Mouse (Mus musculus): ENCODE data around the gene Stard10.

Stard10 gene

DNA sequence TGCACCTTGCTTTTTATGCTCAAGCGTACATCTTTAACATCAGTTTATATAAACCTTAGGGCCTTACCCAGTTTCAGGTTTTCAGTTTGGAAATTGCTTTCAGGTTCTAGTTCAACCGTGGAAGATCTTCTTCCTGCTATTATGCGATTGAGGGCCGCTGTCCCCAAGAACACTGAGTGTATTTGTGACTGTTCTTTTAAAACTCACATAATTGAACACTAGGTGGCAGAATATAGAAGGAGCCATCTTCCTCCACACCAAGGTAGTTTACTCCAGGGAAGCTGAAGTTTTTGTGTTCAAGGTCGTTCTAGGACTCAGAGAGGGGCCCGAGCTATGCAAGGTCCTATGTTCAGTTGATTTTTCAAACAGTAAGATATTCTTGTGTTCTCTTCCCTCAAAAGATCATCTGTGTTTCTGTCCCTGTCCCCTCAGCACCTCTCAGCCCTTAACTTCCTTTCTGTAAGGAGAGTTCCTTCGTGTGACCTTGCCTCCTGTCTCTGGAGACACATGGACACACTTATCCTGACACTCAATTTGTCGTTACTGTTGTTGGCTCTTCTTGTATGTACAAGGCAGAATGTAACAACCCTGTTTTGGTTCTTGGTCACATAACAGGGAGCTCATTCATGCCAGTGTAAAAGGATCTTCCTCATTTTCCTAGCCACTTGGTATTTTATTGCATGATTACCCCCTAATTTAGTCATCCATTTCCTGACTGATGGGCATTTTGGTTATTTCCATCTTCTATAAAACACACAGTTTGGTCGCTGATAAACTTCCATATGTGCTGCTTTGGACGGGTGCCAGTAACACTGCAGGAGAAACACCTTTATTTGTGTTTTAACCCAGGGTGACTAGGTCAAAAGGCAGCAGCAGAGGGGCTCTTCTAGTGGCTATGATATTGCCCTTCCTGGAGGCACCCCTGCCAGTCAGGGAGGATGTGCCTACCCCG lies 51.3 kb downstream of the Stard10 start:
- peak; percentile 31 for DNase-seq (ENCODE audit: low read depth, low spot score)

DNA sequence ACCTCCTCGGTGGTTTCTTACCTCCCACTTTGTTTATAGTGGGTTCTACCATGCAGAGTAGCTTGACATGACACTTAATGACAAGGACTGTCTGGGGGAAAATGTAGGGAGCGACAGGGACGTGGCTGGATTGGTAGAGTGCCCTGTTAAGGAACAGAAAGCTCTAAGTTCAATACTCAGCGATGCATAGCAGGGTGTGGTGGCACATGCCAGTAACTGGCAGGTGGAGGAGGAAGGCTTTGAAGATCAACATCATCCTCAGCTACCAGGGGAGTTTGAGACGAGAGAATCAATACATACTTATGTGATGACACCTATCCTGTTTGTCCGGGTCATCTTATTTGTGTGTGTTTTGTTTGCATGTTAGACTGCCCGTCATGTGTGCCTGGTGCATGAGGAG lies 52.8 kb downstream of the Stard10 start:
- no peak for DNase-seq (ENCODE audit: low read depth, low spot score)

- DNase-seq (ENCODE audit: low read depth, low spot score), result no peak
Measured at GRCm38 (mm10) chr7:101373082-101373481, 56.2 kb downstream of the Stard10 start.

DNA sequence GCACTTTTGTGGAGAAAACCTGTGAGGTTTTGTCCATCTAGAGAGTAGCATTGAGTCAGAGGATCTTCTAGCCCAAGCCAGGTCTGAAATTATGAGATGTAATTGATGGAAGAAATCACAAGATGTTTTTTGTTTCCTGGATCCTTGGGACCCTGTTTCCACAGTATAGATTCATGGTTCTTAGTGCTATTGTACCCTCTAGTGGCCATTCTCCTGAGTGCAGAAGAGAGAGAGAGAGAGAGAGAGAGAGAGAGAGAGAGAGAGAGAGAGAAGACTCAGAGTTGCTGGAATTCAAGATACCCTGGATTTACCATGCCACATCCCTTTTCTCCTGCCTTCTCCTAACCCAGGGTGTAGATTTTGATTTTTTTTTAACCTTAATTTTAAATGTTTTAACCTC lies 57.3 kb downstream of the Stard10 start:
- peak; percentile 76 for DNase-seq (ENCODE audit: low read depth, low spot score)

DNA sequence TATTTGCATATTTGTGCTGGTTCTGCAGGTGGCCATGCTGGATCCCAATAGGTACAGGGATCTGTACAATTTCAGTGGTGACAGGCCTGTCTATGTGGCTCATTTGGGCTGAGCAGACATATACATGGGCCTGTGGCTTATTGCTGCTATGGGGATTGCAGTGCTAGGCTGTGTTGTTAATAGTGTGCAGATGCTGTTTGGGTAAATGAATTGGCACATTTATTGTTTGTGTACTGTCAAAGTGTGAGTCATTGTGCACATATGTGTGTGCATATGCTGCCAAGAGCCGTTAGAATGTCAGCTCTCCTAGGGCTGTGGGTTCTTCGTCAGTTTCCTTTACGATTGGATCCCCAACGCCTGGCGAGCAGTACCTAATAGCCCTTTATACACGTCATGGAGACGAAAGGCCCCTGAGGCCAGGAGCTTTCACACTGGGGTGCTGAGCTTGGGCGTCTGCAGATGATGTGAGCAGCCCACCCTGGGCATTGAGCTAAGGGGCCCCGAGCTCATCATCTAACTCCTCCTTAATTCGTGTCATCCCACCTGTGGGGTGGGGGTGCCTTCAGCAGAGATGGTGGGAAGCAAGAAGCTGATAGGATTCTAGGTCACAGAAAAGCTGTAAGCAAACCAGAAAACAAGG lies 59.9 kb downstream of the Stard10 start:
- DNase-seq (ENCODE audit: low read depth, low spot score), result no peak

DNA sequence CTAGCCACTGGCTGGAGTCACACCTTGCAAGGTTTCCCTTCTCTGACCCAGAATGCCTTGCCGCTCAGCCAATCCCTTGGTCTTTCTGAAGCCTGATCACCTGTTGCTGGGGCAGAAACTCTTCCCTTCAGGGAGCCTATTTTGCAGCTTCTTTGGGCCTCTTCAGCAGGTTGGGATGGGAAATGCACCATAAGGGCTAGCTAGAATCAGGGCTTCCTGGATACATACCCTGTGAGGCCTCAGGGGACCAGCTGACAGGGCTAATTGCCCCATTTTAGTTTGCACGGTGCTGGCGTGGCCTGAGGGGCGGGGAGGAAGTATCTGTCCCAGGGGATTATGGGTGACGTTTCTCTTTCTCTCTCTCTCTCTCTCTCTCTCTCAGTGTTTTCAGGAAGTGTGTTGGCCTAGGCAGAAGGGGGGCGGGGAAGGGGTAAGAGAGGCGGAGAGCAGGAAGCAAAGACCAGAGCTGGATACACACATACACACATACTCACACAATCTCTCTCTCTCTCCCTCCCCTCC lies 60.9 kb downstream of the Stard10 start:
- peak; percentile 89 for DNase-seq (ENCODE audit: low read depth, low spot score)

- no peak for DNase-seq (ENCODE audit: low read depth, low spot score)
Measured at GRCm38 (mm10) chr7:101378285-101378684, 61.4 kb downstream of the Stard10 start.

GRCm38 (mm10) chr7:101378796-101379465 lies 62.0 kb downstream of the Stard10 start:
- peak; percentile 20 for DNase-seq (ENCODE audit: low read depth, low spot score)

- DNase-seq (ENCODE audit: low read depth, low spot score), result no peak
Measured at GRCm38 (mm10) chr7:101379732-101380131, 62.8 kb downstream of the Stard10 start.

DNA sequence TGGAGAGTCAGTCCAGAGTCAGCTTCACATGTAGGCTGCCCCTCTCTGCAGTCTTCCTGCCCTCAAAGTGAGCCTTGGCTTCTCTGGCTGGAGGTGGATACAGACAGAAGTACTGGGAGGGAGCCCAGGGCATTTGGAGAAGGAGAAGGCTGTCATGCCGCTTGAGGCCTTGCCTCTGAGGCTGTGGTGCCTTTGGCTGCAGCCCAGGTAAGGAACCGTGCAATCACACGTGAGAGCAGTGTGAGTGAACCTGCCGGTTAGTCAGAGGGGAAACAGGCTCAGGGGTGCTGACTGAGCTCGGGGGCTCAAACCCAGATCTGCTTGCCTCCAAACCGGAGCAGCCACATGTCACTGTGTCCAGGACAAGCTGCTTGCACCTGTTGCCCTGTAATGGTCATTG lies 64.6 kb downstream of the Stard10 start:
- no peak for DNase-seq (ENCODE audit: low read depth, low spot score)

GRCm38 (mm10) chr7:101382378-101382777 lies 65.5 kb downstream of the Stard10 start:
- DNase-seq (ENCODE audit: low read depth, low spot score), result peak; percentile 20

DNA sequence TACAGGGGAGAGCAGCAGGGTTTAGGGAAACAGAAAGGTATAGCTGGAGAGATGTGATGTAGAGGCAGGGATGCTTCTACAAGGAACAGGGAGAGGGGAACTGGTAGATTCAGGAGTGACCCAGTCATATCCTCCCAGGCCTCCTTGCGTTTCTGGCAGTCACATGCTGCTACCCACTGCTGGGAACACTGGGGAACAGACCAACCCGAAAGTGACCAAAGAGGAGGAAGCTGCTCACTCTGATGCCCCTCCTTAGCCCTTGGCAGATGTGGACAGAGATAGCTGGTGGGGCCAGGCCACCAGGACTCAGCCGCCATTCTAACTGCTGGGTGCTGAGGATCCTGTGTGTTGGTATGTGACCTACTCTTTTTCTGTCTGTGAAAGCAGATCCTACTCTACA lies 66.9 kb downstream of the Stard10 start:
- no peak for DNase-seq (ENCODE audit: low read depth, low spot score)

DNA sequence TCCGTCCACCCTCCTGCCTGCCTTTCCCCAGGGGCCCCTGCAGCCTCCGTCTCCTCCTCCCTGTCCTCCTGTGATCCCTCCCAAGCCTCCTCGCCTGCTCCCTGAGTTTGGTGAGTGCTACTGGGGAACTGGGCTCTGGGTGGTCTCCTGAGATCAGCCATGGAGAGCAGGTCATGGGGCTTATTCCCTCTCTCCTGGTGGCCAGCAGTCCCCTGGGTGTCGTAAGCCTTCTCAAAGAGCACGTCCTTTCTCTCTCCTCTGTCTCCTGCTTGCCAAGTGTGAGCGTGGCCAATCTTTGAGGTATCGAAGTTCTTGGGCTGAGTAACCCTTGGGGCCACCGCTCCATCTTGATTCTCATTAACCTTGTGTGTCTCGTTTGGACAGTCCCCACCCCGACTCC lies 68.0 kb downstream of the Stard10 start:
- DNase-seq (ENCODE audit: low read depth, low spot score), result no peak

DNA sequence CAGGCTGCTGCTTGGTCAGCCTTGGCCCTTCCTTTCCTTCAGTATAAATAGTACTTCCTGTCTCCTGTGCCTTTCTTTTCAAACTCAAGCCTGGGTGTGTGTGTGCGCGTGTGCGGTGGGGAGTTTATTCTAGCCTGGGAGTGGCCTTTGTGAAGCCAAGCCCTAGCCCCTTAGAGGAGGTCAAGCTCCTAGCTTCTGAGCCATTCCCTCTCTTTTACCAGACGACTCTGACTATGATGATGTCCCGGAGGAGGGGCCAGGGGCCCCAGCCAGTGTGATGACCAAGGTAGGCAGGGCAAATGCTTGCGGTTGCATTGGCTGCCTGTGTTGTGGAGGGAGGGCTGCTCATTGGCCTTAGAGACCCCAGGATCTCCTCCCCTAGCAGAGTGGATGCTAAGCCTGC lies 68.4 kb downstream of the Stard10 start:
- DNase-seq (ENCODE audit: low read depth, low spot score), result no peak

DNA sequence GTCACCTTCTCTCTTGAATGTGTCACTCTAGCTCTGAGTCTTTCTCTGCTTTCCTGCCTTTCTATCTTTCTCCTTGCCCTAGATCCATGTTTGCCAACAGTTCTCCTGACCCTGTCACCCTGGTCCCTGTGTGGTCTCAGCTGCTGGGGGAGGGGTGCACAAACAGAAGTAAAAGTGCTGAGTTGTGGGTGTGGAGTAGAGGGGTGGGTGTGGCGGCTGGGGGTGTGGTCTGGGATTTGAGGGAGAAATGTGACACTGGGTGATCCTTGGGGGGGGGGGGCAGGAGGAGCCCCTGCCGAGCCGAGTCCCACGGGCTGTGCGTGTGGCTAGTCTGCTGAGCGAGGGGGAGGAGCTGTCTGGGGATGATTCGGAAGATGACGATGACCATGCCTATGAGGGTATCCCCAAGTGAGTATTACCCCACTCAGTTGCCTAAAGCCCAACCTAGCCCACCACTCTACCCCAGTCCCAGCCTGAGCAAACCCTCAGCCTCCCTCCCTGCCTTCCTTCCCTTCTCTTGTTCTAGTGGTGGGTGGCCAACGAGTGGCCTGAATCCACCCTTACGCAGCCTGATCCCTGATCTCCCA lies 69.1 kb downstream of the Stard10 start:
- no peak for DNase-seq (ENCODE audit: low read depth, low spot score)

- no peak for DNase-seq (ENCODE audit: low read depth, low spot score)
Measured at GRCm38 (mm10) chr7:101389256-101389655, 72.4 kb downstream of the Stard10 start.

DNA sequence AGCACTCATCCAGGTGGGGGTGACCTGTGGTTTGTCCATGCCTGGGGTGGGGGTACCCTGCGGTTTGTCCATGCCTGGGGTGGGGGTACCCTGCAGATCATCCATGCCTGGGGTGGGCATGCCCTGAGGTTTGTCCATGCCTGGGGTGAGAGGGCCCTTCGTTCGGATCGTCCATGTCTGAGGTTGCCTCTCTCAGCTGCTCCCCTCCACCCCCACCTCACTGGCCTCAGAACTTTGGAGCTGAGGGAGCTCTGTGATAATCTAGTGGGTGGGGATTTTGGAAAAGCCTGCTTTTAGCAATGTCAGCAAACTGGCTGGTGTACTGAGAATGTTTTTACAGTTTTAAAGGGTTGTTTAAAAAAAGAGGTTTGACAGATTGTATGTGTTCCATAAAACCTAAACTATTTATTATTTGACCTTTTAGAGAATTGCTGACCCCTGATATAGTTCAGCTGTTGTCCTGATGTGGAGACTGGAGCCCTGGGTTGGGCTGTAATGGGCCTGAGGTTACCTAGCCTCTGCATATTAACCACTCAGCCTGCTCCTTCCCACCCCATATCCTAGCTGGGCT lies 75.1 kb downstream of the Stard10 start:
- no peak for DNase-seq (ENCODE audit: low read depth, low spot score)

GRCm38 (mm10) chr7:101393015-101393414 lies 76.1 kb downstream of the Stard10 start:
- DNase-seq (ENCODE audit: low read depth, low spot score), result no peak

DNA sequence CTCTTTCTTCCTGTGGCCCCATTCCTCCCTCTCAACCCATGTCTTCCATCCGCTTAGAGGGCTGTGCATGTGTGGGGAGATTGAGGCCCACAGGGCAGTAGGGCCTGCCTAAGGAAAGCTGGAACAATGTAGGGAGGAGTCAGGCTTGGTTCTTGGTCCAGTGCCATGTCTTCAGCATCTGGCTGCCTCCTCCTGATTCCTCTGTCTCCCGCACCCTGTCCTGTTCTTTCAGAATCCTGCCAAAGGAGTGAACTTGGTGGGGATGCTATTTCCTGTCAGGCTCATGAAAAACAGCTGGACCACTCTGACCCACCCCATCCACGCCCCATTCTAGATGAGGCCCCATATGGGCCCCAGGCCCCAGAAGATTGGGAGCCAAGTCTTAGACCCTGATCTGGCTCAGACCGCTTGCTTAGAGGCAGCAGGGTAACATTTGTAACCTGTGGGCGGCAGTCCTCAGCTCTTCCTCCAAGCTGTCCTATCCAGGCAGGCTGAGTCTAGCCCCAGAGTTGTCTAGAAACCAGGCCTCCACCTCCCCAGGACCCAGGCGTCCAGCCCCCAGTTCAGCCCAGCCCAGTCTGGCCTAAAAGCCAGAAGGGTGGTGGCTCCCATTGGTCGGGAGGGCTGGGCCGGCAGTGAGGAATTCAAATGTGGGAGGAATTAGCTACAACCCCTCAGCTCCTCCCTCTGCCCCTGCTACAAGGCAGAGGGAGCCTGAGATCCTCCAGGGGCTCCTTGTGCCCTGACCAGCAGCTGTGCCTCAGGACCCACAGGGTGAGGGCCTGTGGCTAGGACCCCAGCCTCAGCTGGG lies 77.0 kb downstream of the Stard10 start:
- DNase-seq (ENCODE audit: low read depth, low spot score), result no peak

DNA sequence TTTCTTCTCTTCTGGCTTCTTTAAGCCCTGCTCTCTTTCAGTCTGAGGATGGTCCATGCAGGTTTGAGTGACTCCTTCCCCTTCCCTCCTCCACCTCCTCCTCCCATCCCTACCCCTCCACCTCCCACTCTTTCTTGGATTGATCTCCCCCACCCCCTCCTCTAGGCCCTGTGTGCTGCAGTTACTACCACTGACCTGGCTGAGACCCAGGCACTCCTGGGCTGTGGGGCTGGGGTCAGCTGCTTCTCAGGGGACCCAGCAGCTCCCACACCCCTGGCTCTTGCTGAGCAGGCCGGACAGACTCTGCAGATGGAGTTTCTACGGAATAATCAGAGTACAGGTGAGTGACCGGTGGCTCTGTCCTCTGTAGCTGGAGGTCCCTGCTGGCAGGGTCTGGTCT lies 77.7 kb downstream of the Stard10 start:
- DNase-seq (ENCODE audit: low read depth, low spot score), result no peak

DNA sequence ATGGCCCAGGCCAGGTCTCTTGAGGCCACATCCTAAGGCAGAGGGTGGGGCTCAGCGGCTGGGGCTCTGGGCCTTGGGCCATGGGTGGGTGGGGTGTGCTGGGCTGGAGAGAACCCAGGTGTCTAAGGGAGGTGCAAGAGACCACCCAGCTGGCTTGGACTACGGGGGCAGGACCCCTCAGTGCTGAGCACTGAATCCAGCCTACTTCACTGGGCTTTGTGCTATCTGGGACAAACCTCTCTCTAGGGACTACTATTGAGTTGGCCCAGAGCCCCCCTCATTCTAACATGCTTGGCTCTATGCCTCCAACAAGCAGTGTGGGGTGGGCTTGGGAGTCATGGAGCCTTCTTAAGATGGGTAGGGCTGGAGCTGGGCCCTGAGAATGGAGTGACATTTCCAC lies 78.6 kb downstream of the Stard10 start:
- DNase-seq (ENCODE audit: low read depth, low spot score), result no peak

Data from CD4-positive, CD25-positive, alpha-beta regulatory T cell, adult 2 months (primary cell).